Mouse (Mus musculus) ES-Bruce4 (cell line): Measurements from ENCODE around the gene Olfr1226.

ENCODE experiments used
- CTCF ChIP-seq: IDR thresholded peaks from one replicate; pipeline ENCODE4 v1.8.1; 2011; ENCODE audit warnings: low read depth, low read length
- POLR2A ChIP-seq: IDR thresholded peaks from one replicate; pipeline ENCODE4 v1.8.1; 2011; ENCODE audit warnings: low read length; ENCODE audit not compliant: insufficient read depth

- TF ChIP-seq CTCF (no peak), POLR2A (no peak)
Observed at GRCm38 (mm10) chr2:89196325-89196982, 3.4 kb downstream of the Olfr1226 start.
